Mouse (Mus musculus): ENCODE measurements around the gene Adat3.
A peak's percentile ranks its signal among the peaks of the same experiment; 100 is the strongest.
"Not testable (repeated sequence)": the region's sequence is repeated elsewhere in the genome, so short reads cannot be mapped to it uniquely, and the experiment has no call there.

Gene Adat3

GRCm38 (mm10) chr10:80578911-80579310 is 23.8 kb upstream of the Adat3 start:
- peak; percentile 62 for DNase-seq

DNA sequence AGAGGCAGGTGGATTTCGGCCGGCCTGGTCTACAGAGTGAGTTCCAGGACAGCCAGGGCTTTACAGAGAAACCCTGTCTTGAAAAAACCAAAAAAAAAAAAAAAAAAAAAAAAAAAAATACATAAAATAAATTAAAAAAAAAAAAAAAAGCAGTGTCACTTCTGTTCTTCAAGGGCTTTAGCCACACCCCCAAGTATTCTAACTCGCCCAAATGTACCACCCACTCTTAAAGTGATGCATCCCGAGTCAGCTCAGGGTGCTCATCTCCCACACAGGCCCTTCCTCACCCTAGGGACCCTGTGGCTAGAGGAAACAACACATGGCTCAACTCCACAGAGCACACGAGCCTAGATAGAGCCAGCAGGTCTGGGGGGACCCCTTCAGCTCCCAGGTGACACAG is 19.6 kb upstream of the Adat3 start:
- no peak for DNase-seq

GRCm38 (mm10) chr10:80584045-80584488 is 18.6 kb upstream of the Adat3 start:
- DNase-seq, result no peak

DNA sequence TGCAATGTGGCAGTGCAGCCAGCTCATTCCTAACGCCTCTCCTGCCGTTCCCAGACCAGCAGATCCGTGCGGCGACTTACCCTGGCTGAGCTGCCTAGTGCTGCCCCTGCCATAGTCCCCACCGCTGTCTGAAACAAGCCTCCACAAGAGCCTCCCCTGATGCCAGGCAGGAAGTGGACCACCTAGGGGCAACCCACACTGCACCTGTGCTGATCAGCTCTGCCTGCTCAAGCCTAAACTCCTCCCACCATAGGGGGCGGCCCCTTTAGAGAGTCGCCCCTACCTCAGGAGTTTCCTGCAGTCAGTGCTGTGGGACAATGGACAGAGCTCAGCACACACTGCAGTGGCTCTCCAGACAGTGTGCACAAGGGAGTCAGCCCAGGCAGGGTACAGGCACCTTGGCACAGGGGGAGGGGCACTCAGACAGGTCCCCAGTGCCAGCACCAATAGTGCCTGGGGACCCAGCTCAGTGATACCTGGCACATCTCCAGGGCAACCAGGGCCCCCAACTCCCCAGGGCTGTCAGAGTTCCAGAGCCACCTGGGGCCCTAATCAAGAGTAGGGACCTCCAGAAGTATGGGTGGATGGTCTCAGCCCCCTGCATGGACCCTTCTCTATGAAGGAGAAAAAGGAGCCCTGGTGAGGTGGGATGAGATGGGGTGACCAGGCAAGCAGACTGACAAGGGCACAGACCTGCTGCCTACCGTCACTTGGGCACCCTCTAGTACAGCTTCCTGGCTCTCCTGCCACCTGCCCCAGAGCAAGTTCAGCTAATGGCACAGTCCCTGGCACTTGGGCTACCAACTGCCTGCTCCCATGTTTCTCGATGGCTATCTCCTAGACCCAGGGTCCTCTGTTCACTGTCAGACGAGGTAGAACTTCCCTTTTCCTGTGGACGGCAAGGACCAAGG is 17.8 kb upstream of the Adat3 start:
- no peak for DNase-seq

DNA sequence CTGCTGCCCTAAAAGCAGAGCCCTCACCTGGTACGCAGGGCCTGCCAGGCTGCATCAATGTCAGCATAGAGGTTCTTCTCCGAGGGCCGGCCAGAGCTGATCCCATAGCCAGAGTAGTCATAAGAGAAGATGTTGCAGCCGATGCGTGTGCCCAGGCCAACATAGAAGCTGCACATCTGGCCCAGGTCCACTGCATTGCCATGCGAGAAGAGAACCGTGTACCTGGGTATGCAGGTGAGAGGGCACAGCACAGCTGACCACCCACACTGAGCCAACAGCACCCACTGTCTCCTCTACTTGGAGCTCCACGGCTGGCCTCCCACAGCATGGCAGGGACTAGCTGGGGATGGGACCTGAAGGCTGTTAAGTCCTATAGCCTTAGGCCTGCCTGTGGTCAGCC is 17.1 kb upstream of the Adat3 start:
- DNase-seq, result no peak

GRCm38 (mm10) chr10:80586407-80587304 is 16.0 kb upstream of the Adat3 start:
- no peak for DNase-seq

GRCm38 (mm10) chr10:80587305-80587657 is 15.4 kb upstream of the Adat3 start:
- DNase-seq, result no peak

DNA sequence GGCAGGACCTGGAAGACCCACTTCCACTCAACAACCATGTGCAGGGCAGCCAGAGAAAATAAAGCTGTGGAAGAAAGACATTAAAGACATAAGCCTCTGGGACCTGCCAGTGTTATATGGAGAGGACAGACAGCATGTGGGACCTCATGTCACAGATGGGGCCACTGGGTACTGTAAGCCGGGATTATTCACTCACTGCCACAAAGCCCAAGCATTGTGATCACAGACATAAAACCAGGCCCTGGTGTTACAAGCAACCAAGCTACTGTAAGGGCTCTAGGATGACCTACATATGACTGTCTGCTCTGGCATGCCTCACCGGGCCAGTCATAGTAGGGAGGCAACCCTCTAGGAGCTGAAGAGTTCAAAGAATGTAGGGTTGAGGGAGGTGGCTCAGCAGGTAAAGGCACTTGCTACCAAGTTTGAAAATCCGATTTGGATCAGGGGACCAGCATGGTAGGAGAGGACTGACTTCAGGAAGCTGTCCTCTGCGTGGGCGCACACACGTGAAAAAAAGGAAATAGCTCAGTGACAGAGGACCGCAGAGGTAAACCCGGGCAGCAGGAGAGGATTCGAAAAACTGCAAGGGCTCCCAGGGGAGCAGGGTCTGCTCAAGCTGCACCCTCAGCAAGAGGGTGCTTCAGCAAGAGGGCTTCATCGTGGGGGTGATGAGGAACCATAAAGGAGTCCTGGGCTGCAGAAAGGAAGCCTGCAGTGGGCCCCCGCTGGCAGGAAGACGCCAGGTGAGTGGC is 13.4 kb upstream of the Adat3 start:
- DNase-seq, result no peak

DNA sequence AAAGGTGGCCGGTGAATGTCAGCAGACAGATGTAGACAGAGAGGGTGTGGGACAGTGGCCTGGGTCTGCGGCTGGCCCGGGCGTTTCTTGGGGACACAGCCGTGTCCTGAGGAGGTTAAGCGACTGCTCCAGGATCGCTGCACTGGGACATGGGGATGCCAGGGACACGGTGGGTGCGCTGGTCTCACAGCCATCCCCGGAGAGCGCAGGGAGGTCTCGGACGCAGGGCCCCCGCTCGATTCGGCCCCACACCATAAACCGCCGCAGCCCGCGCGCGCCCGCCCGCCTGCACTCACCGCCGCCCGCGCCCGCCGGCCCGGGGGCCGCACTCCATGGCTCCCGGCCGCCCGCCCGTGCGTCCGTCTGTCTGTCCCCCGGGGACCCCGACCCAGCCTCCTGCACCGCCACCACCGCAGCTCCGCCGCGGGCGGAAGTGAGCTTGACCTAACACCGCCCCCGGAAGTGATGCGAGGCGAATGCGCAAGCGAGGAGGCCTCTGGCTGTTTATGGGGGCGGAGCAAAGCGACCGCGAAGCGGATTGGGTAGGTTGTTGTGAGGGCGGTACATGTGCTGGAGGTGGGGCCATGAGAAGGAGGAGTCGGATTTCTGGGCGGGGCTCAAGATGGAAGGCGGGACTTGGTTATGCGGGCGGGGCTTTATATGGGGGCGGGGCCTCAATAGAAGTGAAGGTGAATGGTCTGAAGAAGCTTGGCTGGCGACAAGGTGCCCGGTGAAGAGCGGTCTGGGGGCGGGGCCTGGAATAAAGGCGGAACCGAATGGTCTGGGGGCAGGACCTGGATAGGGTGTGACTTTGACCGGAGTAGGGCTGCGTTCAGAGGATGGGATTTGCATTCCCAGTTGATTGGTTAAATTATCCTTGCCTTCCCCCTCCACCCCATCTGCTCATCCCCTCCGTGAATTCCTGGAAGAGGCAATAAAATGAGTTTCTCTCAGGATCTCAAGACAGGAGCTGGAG is 12.5 kb upstream of the Adat3 start, which contains the start of gene Abhd17a:
Gene Abhd17a (minus strand): TSS at position 463 of the 976 bp plus-strand sequence.
- peak; percentile 95 for DNase-seq

GRCm38 (mm10) chr10:80596318-80596717 is 6.4 kb upstream of the Adat3 start:
- DNase-seq, result no peak

DNA sequence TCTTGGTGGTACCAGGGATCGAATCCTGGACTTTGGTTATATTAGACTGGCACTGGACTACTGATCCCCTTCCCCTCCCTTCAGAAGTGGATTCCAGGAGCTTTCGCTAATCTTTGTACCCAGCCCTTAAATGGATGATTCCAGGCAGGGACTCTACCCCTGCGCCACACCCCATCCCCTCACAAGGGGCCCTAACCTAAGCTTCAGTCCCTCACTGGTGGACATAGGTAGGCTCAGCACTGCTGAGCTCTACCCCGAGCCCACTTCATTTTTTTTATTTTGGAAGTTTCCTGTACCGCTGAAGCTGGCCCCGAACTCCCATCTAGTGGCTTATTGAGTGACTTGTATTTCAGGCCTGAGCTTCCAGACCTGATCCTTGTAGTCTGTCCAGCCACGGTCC is 684 bp downstream of the Adat3 start:
- DNase-seq, result no peak

DNA sequence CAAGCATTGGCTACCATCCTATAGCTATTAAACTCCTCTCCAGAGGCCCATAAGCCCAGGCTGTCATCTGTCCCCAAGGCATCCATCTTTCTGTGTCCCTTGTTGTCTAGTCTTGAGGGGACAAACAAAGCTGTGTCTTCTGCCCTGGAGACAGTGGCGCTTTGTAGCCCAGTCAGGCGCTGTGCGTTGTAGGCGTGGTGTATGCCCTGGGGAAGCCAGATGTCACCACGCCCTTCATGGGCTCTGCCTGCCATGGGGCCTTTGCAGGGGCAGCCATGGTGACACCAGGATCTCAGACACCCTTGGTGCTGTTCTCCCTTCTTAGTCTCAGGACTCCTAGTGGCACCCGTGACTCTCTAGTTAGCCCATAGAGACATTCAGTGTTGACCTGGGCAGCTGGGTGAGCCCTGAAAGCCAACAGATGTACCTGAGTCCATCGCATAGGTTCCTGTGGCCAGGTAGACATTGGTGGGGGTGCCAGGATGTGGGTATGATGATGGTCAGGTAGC is 1.4 kb downstream of the Adat3 start:
- peak; percentile 47 for DNase-seq

- DNase-seq, result no peak
Observed at GRCm38 (mm10) chr10:80604988-80605387, 2.3 kb downstream of the Adat3 start.

DNA sequence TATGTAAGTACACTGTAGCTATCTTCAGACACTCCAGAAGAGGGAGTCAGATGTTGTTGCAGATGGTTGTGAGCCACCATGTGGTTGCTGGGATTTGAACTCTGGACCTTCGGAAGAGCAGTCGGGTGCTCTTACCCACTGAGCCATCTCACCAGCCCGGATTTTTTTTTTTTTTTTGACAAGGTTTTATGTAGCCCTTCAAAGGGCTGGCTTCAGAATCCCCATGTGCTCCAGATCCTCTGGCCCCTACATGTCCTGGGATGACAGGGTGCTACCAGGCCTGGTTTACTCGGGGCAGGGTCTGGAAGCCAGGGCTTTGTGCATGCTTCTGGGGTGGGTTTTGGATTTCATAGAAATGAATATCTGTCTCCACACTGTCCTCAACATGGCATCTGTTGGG is 3.0 kb downstream of the Adat3 start, which contains the start of gene Gm49322:
Gene Gm49322 (plus strand): TSS at position 301 of the 400 bp plus-strand sequence.
- not testable (repeated sequence) for DNase-seq

DNA sequence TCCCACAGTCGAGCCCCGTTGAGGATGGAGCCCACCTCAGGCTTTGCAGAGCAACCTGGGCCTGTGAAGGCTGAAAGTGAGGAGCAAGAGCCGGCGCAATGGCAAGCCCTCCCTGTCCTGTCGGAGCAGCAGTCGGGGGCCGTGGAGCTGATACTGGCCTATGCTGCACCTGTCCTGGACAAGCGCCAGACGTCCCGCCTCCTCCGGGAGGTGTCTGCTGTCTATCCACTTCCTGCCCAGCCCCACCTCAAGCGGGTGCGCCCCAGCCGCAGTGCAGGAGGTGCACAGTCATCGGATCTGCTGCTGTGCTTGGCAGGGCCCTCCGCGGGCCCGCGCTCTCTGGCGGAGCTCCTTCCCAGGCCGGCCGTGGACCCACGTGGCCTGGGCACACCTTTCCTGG is 3.6 kb downstream of the Adat3 start:
- DNase-seq, result no peak

GRCm38 (mm10) chr10:80606737-80607350 is 4.2 kb downstream of the Adat3 start:
- DNase-seq, result no peak

- no peak for DNase-seq
Observed at GRCm38 (mm10) chr10:80608435-80608834, 5.8 kb downstream of the Adat3 start.

- no peak for DNase-seq
Observed at GRCm38 (mm10) chr10:80609269-80609924, 6.7 kb downstream of the Adat3 start.

GRCm38 (mm10) chr10:80610116-80610785 is 7.6 kb downstream of the Adat3 start:
- no peak for DNase-seq

GRCm38 (mm10) chr10:80611024-80611423 is 8.3 kb downstream of the Adat3 start:
- no peak for DNase-seq
